ENCODE assay signal across 8 mouse cellular contexts in the genomic region with DNA sequence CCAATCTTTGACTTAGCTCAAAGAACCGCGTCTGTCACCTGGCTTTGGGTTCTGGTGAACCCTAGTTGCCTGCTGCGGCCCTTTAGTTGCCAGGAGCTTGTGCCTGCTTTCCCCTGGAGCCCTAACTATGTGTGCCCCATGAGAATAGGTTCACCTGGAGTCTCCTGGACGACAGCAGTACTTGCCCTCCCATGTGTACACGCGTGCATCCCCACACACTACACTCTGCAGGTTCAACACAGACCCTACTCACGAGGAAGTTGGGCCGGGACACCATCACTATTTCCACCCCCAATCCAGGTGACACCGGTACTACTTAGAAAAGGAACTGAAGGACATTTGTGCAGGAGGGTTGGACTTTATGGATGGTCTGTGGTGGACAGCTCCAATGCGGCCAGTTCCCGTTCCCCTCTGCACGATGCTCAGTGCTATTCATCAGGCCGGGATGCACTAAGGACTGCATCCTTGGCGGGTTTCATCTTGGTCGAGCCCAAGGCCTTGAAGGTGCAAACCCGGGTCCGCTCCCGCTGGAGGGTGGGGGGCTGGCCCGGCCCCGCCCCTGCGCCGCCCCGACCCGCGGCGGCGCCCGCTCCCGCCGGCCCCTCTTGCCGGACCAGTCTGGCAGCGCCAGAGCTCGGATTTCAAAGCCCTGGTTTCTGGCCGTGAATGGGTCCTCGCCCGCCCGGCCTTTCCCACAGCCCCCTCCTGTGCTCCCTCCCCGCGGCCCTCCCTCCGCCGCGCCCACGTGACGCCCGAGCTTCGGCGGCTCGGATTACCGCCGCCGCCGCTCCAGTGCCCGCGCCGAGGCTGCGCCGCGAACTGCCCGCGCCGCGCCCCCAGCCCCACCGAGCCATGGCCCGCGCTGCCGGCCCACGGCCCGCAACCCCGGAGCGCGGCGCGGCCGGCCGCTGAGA. TPM values are rescaled to one million over a fixed set of nuclear protein-coding genes. Genes with fewer than 3 reads are reported as not detected.
DNase-seq lines count a peak whose midpoint lies in the region; ATAC-seq and TF ChIP-seq lines count a peak whose summit lies in the region.

Gene Mtss1l (plus strand): TSS at position 792 of the 914 bp plus-strand sequence.

- H3K9ac ChIP-seq in hindbrain, embryonic 13.5 days: peak within 1 kb of the TSS; percentile 99

- no peaks in the 10 kb centered on the region for H3K9me3 ChIP-seq in hindbrain, embryonic 13.5 days

- H3K4me3 ChIP-seq in hindbrain, embryonic 13.5 days: peak within 1 kb of the TSS; percentile 82
- H3K4me3 ChIP-seq in left cerebral cortex, adult 2 months: peak within 1 kb of the TSS; percentile 54

- H3K4me2 ChIP-seq in hindbrain, embryonic 13.5 days: peak within 1 kb of the TSS; percentile 90

- H3K27me3 ChIP-seq in hindbrain, embryonic 13.5 days: no peaks in the 10 kb centered on the region

- peak; percentile 60 for ATAC-seq in hindbrain, embryonic 13.5 days (ENCODE audit: low FRiP score)
- no peak for ATAC-seq in activated CD4-positive, CD25-positive, alpha-beta regulatory T cell, adult 4 months

- intact Hi-C loops in left cerebral cortex, adult 2 months (cut with DNase I): no loop called here

- WGBS in hindbrain, embryonic 13.5 days: 3% methylated on average over 73 of the region's 75 CpGs

- H3K4me1 ChIP-seq in hindbrain, embryonic 13.5 days (replicated peaks): peaks cover 85% of the 10 kb centered on the region

- H3K36me3 ChIP-seq in hindbrain, embryonic 13.5 days: peaks cover 15% of the 10 kb centered on the region

- TF ChIP-seq CTCF in left cerebral cortex, adult 2 months (IDR thresholded peaks at IDR 0.05): no peak

- DNase-seq in WW6 (ENCODE audit: low read depth, low spot score): peak; percentile 68
- DNase-seq in cerebellum, adult 9-11 months: peak; percentile 88
- peak; percentile 75 to 82 for DNase-seq in frontal cortex, postnatal 10 days (ENCODE audit: low spot score in 2 of 2)
- DNase-seq in left cerebral cortex, adult 2 months (ENCODE audit: extremely low spot score in 1 of 2, low spot score in 2 of 2): peak; percentile 70 to 81
- peak; percentile 87 to 94 for DNase-seq in lung, postnatal 4 days
- peak; percentile 80 for DNase-seq in right cerebral cortex, postnatal 4 days

- peak within 1 kb of the TSS; percentile 96 for H3K27ac ChIP-seq in hindbrain, embryonic 13.5 days
- H3K27ac ChIP-seq in left cerebral cortex, adult 2 months: peak within 1 kb of the TSS; percentile 84

RNA-seq across cellular contexts. Expression of gene Mtss1l, which starts in this region (rescaled TPM):
- polyA plus RNA-seq in hindbrain, embryonic 13.5 days (2015; fragmentation: Nextera tagmentation; extraction: Ambion mirVana): 19.0 and 20.4 TPM in 2 replicates
- total RNA-seq in left cerebral cortex, adult 2 months (2021): 100 to 1,000 TPM; 207 to 234 TPM
- under 1 TPM in 1 of 2 experiments, not detected in 1; 0.21 TPM for polyA plus RNA-seq in activated CD4-positive, CD25-positive, alpha-beta regulatory T cell, adult 4 months (2017; shearing (Covaris generic))

Comparison
In these comparisons a context has a peak if more than half of its experiments do, and no peak if none do; other contexts are left out.
1. RNA of gene Mtss1l (polyA plus RNA-seq): 19.0 to 20.4 TPM in hindbrain, embryonic 13.5 days; 0.21 TPM in activated CD4-positive, CD25-positive, alpha-beta regulatory T cell, adult 4 months; every median in the first group is over 10 times any median in the second.
2. Peak in every context shown above with its lines, with median percentiles within 50 percentile points of each other: DNase-seq.